Mouse (Mus musculus) stomach, postnatal 0 days (tissue): ENCODE measurements around the gene Btbd35f25.

Source experiments
- CTCF ChIP-seq: IDR thresholded peaks from 2 replicates; pipeline ENCODE4 v1.5.1; 2016; ENCODE audit warnings: antibody characterized with exemption, low read depth, mild to moderate bottlenecking, moderate library complexity
- EP300 ChIP-seq: optimal IDR thresholded peaks from 2 replicates; pipeline ENCODE3; 2016; ENCODE audit warnings: antibody characterized with exemption

DNA sequence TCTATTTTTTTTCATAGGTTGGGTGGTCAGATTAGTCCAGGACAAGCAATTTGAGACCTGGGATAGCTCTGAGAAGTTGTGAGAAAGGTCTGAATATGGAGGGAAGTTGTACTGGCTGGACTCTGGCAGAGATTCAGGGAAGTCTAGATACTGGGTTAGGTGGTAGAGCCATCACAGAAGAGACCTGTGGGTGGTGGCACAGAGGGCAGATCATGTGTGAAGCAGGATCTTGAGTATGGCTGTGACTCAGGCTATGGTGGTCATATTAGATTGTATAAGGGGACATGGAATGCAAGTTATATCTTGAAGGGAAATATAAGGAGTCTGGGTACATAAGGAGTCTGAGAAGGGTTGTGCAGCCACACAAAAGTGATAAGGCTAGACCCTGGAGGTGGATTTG is 49.3 kb upstream of the Btbd35f25 start:
- TF ChIP-seq CTCF, result no peak
- TF ChIP-seq EP300, result no peak
